In genomic region chr6:135859502-135859901, GRCm38 (mm10) we compare ENCODE assay signal across 9 mouse cellular contexts.
A peak's percentile ranks its signal among the peaks of the same experiment; 100 is the strongest.
DNase-seq lines count a peak whose midpoint lies in the region.
"Had no signal": no experiment of that assay in that cellular context is flagged by ENCODE, and none has a peak within 500 bp of the region (broad histone marks: within the 10 kb centered on the region; RNA-seq: fewer than 3 reads in every experiment).

No protein-coding gene starts in this region.

- peak; percentile 68 for DNase-seq in layer of hippocampus, adult 11-12 months (ENCODE audit: low spot score)
- no peak for DNase-seq in layer of hippocampus, adult 9-10 months (ENCODE audit: low spot score)
- DNase-seq in frontal cortex, postnatal 10 days (ENCODE audit: low spot score in 2 of 2), result peak; percentile 49 to 72
- peak; percentile 76 to 90 for DNase-seq in left cerebral cortex, adult 9 months (ENCODE audit: low spot score in 2 of 2)
- DNase-seq in right cerebral cortex, adult 2 months (ENCODE audit: low spot score in 2 of 2), result peak; percentile 81 to 90
- no peak for DNase-seq in kidney, postnatal 10 days
- no peak for DNase-seq in kidney, adult 9 months
- DNase-seq: kidney, postnatal 14 days; thymus, adult 2 months had no signal

Comparison
In these comparisons a context has a peak if more than half of its experiments do, and no peak if none do; other contexts are left out.
1. DNase-seq: peak in layer of hippocampus, adult 11-12 months (single experiment), frontal cortex, postnatal 10 days (2 of 2), left cerebral cortex, adult 9 months (2 of 2) and right cerebral cortex, adult 2 months (2 of 2); none in layer of hippocampus, adult 9-10 months (single experiment), kidney, postnatal 10 days (single experiment) and kidney, adult 9 months (single experiment).